Mouse (Mus musculus): Measurements from ENCODE around the gene Inca1. TPM values are rescaled to one million over a fixed set of nuclear protein-coding genes. Genes with fewer than 3 reads are reported as not detected.

The Inca1 gene
- polyA plus RNA-seq (2012; rRNA removed), result 4.8 and 5.2 TPM in 2 replicates

DNA sequence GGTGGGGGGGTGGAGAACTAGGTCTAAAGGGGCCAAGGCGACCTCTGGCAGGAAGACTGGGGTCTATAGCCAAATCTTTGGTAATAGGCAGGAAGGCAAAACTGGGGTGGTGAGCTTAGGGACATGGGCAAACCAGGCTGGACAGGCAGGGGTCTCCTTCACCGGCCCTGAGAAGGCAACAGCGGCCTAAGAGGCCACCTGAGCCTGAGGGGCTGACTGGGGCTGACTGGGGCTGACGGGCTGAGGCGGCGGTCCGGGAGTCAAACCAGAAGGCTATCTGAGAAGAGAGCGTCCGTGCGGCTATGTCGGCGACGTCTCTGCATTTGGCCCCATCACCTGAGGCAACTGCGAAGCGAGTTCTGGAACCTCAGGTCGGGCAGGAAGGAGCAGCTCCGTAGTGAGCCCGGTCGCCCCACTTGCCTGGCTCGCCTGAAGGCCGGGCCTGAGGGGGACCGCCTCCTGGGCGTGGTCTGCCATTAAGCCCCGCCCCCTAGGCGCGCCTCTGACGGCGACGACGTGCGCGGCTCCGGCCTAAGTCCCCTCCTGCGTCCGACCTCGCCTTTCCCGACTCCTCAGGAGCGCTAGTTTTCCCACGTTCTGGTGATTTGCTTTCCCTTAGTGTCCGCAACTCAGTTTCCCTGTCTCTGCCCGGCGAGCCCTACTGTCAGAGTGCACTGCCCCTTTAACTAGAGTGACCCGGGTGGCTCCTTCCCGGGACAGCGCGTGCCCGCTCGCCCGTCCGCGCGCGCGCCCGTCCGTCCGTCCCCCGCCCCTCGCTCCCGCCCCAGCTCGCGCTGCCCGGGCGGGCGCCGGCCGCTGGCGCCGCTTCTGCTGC, at the start of gene Inca1, which contains the start of gene Kif1c:
TSS of gene Inca1 (minus strand) at position 434 of the 835 bp plus-strand sequence.
TSS of gene Kif1c (plus strand) at position 827 of the 835 bp plus-strand sequence.
- Histone ChIP-seq H3K4me1 (ENCODE audit: control insufficient read depth, insufficient read depth, low read length) (peaks cover 2% of the 10 kb centered on the region; the same call in 1 of the 2 replicates), H3K4me3 (ENCODE audit: insufficient read depth, low read length) (peak within 1 kb of the TSS; percentile 84), H3K27ac (ENCODE audit: insufficient read depth, low read length) (peak within 1 kb of the TSS; percentile 88)
- TF ChIP-seq CTCF (IDR thresholded peaks at IDR 0.05; ENCODE audit: extremely low read depth, insufficient read depth, low read length) (no peak), POLR2A (IDR thresholded peaks at IDR 0.05; ENCODE audit: extremely low read depth, insufficient read depth, low read length) (peak; percentile 92)

DNA sequence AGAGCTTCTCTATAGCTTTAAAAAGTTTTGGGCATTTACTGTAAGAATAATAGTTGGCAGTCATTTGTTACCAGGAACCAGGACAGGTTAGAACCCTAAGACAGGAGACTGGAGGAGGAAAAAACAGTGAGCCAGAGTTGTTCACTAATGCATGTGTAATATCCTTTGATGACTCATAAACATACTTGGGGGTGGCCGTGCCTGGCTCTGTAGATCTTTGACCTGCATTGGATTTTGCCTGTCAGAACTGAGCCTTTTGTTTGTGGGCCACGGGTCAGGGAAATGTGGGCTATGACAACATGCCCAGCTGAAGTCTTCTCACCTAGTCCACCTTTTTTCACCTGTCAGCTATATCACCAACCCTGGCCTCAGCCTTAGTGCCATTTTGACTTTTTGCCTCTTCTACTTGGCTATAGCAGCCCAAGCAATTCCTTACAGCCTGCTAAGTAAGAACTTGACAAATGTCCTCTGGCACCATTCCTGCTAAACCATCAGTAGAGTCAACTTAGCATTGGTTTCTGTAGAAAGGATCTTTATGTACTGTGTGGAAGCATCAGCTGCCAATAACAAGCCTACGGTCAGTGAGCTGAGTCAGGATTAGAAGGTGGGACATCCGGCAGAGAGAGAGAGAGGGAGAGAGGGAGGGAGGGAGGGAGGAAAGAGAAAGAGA, 48.1 kb upstream of the Inca1 start:
- TF ChIP-seq POLR2A (IDR thresholded peaks at IDR 0.05; ENCODE audit: extremely low read depth, insufficient read depth, low read length) (no peak), CTCF (IDR thresholded peaks at IDR 0.05; ENCODE audit: extremely low read depth, insufficient read depth, low read length) (no peak)

DNA sequence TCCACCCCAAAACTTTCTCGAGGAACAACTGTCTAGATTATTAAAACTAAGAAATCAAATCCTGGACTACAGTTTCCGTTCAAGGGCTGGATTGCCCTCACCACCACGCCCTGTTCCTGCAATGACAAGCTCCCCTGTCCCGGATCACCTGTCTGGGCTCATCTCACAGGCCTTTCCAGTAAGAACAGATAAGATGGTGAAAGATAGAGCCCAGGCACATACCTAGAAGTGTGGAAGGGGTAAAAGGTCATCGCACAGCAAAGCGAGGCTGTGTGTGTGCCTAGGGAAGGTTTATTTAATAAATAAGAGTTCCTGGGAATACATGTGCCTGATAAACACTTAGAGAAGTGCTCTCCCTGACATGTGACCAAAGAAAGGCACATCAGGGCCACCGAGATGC, 45.7 kb upstream of the Inca1 start:
- H3K27ac ChIP-seq (ENCODE audit: insufficient read depth, low read length), result no peak overlapping the region
- no peak for TF ChIP-seq POLR2A (IDR thresholded peaks at IDR 0.05; ENCODE audit: extremely low read depth, insufficient read depth, low read length)
- TF ChIP-seq CTCF (IDR thresholded peaks at IDR 0.05; ENCODE audit: extremely low read depth, insufficient read depth, low read length), result no peak
- no peak overlapping the region for H3K4me3 ChIP-seq (ENCODE audit: insufficient read depth, low read length)
- no peaks in the 10 kb centered on the region for H3K4me1 ChIP-seq (ENCODE audit: control insufficient read depth, insufficient read depth, low read length)

More for the DNA sequence above, 48.1 kb upstream of the Inca1 start:
- Histone ChIP-seq H3K27ac (ENCODE audit: insufficient read depth, low read length) (no peak overlapping the region), H3K4me1 (ENCODE audit: control insufficient read depth, insufficient read depth, low read length) (no peaks in the 10 kb centered on the region), H3K4me3 (ENCODE audit: insufficient read depth, low read length) (no peak overlapping the region)

DNA sequence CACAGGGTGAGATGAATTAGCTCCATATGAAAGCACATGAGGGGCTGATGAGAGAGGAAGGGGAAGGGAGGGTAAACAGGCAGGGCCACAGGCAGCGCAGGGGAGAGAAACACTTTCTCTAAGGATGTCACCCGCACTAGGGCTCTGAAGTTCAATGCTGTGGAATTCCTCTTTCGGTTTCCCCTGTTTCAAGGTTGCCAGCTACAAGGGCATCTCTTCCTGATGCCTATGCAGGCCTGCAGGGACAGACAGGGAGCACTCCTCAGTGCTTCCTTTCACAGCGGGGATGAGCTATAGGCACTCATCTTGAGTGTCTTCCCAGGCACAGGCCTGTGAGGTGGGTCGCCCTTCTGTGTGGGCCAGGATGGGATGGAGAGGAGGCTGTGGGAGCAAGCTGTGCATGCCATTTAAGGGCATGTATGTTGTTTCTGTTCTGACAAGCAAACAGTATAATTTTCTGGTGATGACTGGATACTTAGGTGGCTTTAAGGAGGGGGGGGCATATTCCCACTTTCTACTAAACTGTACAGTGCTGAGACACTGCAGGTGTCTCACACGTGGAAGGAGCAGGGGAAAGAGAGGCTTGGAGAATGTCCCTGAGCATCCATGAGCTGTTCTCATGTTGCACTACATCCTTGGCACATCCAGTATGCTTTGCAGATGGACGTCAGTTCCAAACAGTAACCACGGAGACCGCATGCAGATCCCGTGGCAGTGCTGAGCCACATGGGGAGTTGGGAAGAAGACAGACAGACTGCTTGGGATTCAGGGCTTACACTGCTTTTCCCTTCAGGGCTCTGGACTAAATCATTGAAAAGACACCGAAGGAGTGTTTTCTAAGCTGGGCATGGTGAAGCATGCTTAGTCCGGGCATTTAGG, 42.9 kb upstream of the Inca1 start:
- Histone ChIP-seq H3K4me3 (ENCODE audit: insufficient read depth, low read length) (no peak overlapping the region), H3K27ac (ENCODE audit: insufficient read depth, low read length) (no peak overlapping the region), H3K4me1 (ENCODE audit: control insufficient read depth, insufficient read depth, low read length) (no peaks in the 10 kb centered on the region)
- TF ChIP-seq CTCF (IDR thresholded peaks at IDR 0.05; ENCODE audit: extremely low read depth, insufficient read depth, low read length) (no peak), POLR2A (IDR thresholded peaks at IDR 0.05; ENCODE audit: extremely low read depth, insufficient read depth, low read length) (no peak)

DNA sequence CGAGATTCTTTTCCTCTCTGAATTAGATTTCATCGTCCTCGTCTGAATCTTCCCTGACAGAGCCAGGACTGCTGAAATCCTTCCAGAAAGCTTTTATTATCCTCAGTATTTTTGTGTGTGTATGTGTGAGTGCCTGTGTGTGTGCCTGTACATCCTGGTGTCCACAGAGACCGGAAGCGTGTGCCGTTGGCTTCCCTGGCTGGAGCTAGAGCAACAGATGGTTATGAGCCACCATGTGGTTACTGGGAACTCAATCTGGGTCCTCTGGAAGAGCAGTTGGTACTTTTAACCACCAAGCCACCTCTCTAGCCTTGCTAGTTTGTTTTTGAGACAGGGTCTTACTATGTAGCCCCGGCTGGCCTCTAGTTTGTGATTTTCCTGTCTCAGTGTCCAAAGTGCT, 42.2 kb upstream of the Inca1 start:
- Histone ChIP-seq H3K4me1 (ENCODE audit: control insufficient read depth, insufficient read depth, low read length) (no peaks in the 10 kb centered on the region), H3K27ac (ENCODE audit: insufficient read depth, low read length) (no peak overlapping the region), H3K4me3 (ENCODE audit: insufficient read depth, low read length) (no peak overlapping the region)
- TF ChIP-seq POLR2A (IDR thresholded peaks at IDR 0.05; ENCODE audit: extremely low read depth, insufficient read depth, low read length), result no peak
- TF ChIP-seq CTCF (IDR thresholded peaks at IDR 0.05; ENCODE audit: extremely low read depth, insufficient read depth, low read length), result no peak

DNA sequence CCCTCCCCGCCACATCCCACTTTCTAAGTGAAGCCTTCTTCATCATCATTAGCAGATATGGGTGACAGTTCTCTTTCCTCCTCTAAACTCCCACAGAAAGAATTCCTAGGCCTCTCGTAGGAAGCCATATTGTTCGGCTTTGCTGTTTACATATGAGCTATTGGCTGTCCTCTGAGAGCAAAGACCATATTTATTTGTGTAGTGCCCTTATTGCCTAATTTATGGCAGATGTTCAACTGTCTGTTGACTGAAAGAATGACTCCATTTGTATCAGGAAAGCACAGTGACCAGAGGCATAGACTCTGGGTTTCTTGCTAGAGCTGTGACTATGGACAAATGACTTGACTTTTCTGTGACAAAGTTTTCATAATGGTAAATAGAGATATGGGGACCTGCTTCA, 41.6 kb upstream of the Inca1 start:
- Histone ChIP-seq H3K4me1 (ENCODE audit: control insufficient read depth, insufficient read depth, low read length) (no peaks in the 10 kb centered on the region), H3K4me3 (ENCODE audit: insufficient read depth, low read length) (no peak overlapping the region), H3K27ac (ENCODE audit: insufficient read depth, low read length) (no peak overlapping the region)
- no peak for TF ChIP-seq POLR2A (IDR thresholded peaks at IDR 0.05; ENCODE audit: extremely low read depth, insufficient read depth, low read length)
- TF ChIP-seq CTCF (IDR thresholded peaks at IDR 0.05; ENCODE audit: extremely low read depth, insufficient read depth, low read length), result no peak

DNA sequence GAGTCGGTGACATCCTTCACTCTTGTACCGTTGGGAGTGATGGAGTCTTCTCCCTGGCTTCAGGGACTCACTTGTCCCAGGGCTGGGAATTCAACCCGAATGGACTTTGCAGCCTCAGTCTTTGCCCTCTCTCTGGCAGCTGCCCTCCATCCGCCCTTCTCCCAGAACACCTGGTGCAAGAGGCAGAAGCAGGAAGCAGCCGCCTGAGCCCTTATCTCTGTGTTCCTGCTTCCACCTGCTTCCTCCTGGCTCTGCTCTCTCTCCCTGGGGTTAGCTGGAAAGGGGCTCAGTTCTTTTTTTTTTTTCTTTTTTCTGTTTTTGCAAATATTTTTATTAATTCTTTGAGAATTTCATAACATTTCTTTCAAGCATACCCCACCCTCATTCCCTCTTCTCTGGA, 37.8 kb upstream of the Inca1 start:
- TF ChIP-seq CTCF (IDR thresholded peaks at IDR 0.05; ENCODE audit: extremely low read depth, insufficient read depth, low read length) (no peak), POLR2A (IDR thresholded peaks at IDR 0.05; ENCODE audit: extremely low read depth, insufficient read depth, low read length) (no peak)
- Histone ChIP-seq H3K4me1 (ENCODE audit: control insufficient read depth, insufficient read depth, low read length) (peaks cover 2% of the 10 kb centered on the region; the same call in 1 of the 2 replicates), H3K27ac (ENCODE audit: insufficient read depth, low read length) (no peak overlapping the region), H3K4me3 (ENCODE audit: insufficient read depth, low read length) (no peak overlapping the region)

DNA sequence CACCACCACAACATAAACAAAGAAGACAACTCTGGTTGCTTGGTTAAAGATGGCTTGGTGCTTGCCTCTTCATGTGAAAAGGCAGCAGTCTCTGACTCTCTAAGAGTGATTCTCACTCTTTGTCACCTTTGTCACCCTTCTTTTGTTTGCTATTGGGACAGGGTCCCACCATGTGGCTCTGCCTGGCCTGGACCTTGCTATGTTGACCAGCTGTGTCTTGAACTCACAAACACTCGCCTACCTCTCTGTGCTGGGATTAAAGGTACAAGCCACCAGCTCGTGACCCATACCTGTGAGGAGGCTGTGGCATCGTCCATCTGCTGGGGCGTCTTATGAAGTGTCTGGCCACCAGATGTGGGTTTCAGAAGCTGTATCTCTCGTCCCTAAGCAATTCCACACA, 33.3 kb upstream of the Inca1 start:
- no peak overlapping the region for H3K4me3 ChIP-seq (ENCODE audit: insufficient read depth, low read length)
- TF ChIP-seq CTCF (IDR thresholded peaks at IDR 0.05; ENCODE audit: extremely low read depth, insufficient read depth, low read length), result no peak
- no peak for TF ChIP-seq POLR2A (IDR thresholded peaks at IDR 0.05; ENCODE audit: extremely low read depth, insufficient read depth, low read length)
- no peak overlapping the region for H3K27ac ChIP-seq (ENCODE audit: insufficient read depth, low read length)
- peaks cover 7% of the 10 kb centered on the region; the same call in 1 of the 2 replicates for H3K4me1 ChIP-seq (ENCODE audit: control insufficient read depth, insufficient read depth, low read length)

DNA sequence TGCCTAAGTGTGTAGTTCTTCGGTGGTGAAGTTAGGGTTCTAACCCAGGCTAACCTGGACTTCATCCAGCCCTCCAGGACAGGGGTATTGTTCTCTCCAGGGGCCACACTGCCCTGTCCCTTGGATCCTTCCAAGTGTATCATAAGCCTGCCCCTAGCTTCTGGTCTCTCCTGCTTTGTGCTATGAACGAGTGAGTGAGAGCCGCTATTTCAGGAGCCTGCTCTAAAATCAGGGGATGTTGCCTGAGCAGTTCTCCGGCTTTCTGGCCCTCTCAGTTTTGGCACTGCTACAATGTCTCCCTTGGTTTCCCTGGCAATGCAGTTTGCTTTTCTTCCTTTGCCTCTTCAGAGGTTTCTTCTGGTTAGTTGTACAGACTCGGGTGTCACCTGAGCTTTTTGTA, 31.2 kb upstream of the Inca1 start:
- peak overlapping the region; percentile 14; the same call in 1 of the 2 replicates for H3K27ac ChIP-seq (ENCODE audit: insufficient read depth, low read length)
- no peak for TF ChIP-seq POLR2A (IDR thresholded peaks at IDR 0.05; ENCODE audit: extremely low read depth, insufficient read depth, low read length)
- TF ChIP-seq CTCF (IDR thresholded peaks at IDR 0.05; ENCODE audit: extremely low read depth, insufficient read depth, low read length), result no peak
- H3K4me3 ChIP-seq (ENCODE audit: insufficient read depth, low read length), result no peak overlapping the region
- peaks cover 7% of the 10 kb centered on the region; the same call in 1 of the 2 replicates for H3K4me1 ChIP-seq (ENCODE audit: control insufficient read depth, insufficient read depth, low read length)

All from cortical plate, adult 2 months (tissue).